Mouse (Mus musculus) urinary bladder, adult 18-20 months (tissue): Measurements from ENCODE around the gene Nrip3.

ENCODE experiments used
- DNase-seq, 2 experiments: peaks; one replicate each; pipeline ENCODE4 v3.0.0; 2022; ENCODE audit warnings: low spot score in 2 of 2, mixed read lengths in 2 of 2

Gene Nrip3

GRCm38 (mm10) chr7:109767575-109768350, 14.1 kb downstream of the Nrip3 start:
- no peak for DNase-seq

- DNase-seq: no peak
Measured at GRCm38 (mm10) chr7:109764009-109764408, 17.8 kb downstream of the Nrip3 start.

- no peak for DNase-seq
Measured at GRCm38 (mm10) chr7:109756291-109756690, 25.5 kb downstream of the Nrip3 start.

GRCm38 (mm10) chr7:109754034-109754433, 27.8 kb downstream of the Nrip3 start:
- no peak for DNase-seq

- DNase-seq: peak; percentile 68 to 87
Measured at GRCm38 (mm10) chr7:109752008-109752925, 29.6 kb downstream of the Nrip3 start, which contains the start of gene Tmem9b. Gene Tmem9b (minus strand): TSS chr7:109752875.

- no peak for DNase-seq
Measured at GRCm38 (mm10) chr7:109751427-109752007, 30.3 kb downstream of the Nrip3 start.

GRCm38 (mm10) chr7:109747747-109748146, 34.1 kb downstream of the Nrip3 start:
- no peak for DNase-seq

GRCm38 (mm10) chr7:109741703-109742102, 40.1 kb downstream of the Nrip3 start:
- DNase-seq: no peak

- no peak for DNase-seq
Measured at GRCm38 (mm10) chr7:109741060-109741459, 40.8 kb downstream of the Nrip3 start.

GRCm38 (mm10) chr7:109739822-109740370, 41.9 kb downstream of the Nrip3 start:
- no peak for DNase-seq

GRCm38 (mm10) chr7:109734806-109735205, 47.0 kb downstream of the Nrip3 start:
- DNase-seq: no peak

- DNase-seq: no peak
Measured at GRCm38 (mm10) chr7:109731626-109732025, 50.2 kb downstream of the Nrip3 start, which contains the start of gene Ascl3. Gene Ascl3 (minus strand): TSS chr7:109731726.

- no peak for DNase-seq
Measured at GRCm38 (mm10) chr7:109723697-109724096, 58.1 kb downstream of the Nrip3 start, which contains the start of gene BC051019. Gene BC051019 (minus strand): TSS chr7:109723850.

- no peak for DNase-seq
Measured at GRCm38 (mm10) chr7:109723114-109723513, 58.7 kb downstream of the Nrip3 start.

GRCm38 (mm10) chr7:109722618-109723017, 59.2 kb downstream of the Nrip3 start:
- no peak for DNase-seq

- DNase-seq: no peak
Measured at GRCm38 (mm10) chr7:109719286-109719685, 62.5 kb downstream of the Nrip3 start.

- no peak for DNase-seq
Measured at GRCm38 (mm10) chr7:109713434-109713982, 68.3 kb downstream of the Nrip3 start.

GRCm38 (mm10) chr7:109712198-109712597, 69.6 kb downstream of the Nrip3 start:
- no peak for DNase-seq

- DNase-seq: no peak
Measured at GRCm38 (mm10) chr7:109710069-109710468, 71.8 kb downstream of the Nrip3 start.

- no peak for DNase-seq
Measured at GRCm38 (mm10) chr7:109708961-109709382, 72.9 kb downstream of the Nrip3 start.
